Mouse (Mus musculus): Measurements from ENCODE around the gene Fmo4.

Fmo4 gene

GRCm38 (mm10) chr1:162813836-162814156 lies at the start of gene Fmo4:
Gene Fmo4, minus strand, starts transcription at chr1:162813972.
- in situ Hi-C loops (cut with MseI, MboI): no loop called here

GRCm38 (mm10) chr1:162862328-162862727 lies 48.6 kb upstream of the Fmo4 start:
- in situ Hi-C loops (cut with MseI, MboI): no loop called here

GRCm38 (mm10) chr1:162859996-162860605 lies 46.3 kb upstream of the Fmo4 start:
- in situ Hi-C loops (cut with MseI, MboI): no loop called here

GRCm38 (mm10) chr1:162859545-162859976 lies 45.8 kb upstream of the Fmo4 start:
- in situ Hi-C loops (cut with MseI, MboI): no loop called here

- in situ Hi-C loops (cut with MseI, MboI): no loop called here
Measured at GRCm38 (mm10) chr1:162858748-162859130, 45.0 kb upstream of the Fmo4 start.

- in situ Hi-C loops (cut with MseI, MboI): no loop called here
Measured at GRCm38 (mm10) chr1:162857766-162858747, 44.3 kb upstream of the Fmo4 start.

- in situ Hi-C loops (cut with MseI, MboI): no loop called here
Measured at GRCm38 (mm10) chr1:162853812-162854482, 40.2 kb upstream of the Fmo4 start.

- in situ Hi-C loops (cut with MseI, MboI): no loop called here
Measured at GRCm38 (mm10) chr1:162847554-162847953, 33.8 kb upstream of the Fmo4 start.

GRCm38 (mm10) chr1:162840211-162840610 lies 26.4 kb upstream of the Fmo4 start:
- in situ Hi-C loops (cut with MseI, MboI): no loop called here

GRCm38 (mm10) chr1:162838976-162839375 lies 25.2 kb upstream of the Fmo4 start:
- in situ Hi-C loops (cut with MseI, MboI): no loop called here

GRCm38 (mm10) chr1:162834342-162834741 lies 20.6 kb upstream of the Fmo4 start:
- in situ Hi-C loops (cut with MseI, MboI): no loop called here

- in situ Hi-C loops (cut with MseI, MboI): no loop called here
Measured at GRCm38 (mm10) chr1:162832574-162832953, 18.8 kb upstream of the Fmo4 start.

- in situ Hi-C loops (cut with MseI, MboI): no loop called here
Measured at GRCm38 (mm10) chr1:162831838-162832573, 18.2 kb upstream of the Fmo4 start.

GRCm38 (mm10) chr1:162819280-162819679 lies 5.5 kb upstream of the Fmo4 start:
- in situ Hi-C loops (cut with MseI, MboI): no loop called here

- in situ Hi-C loops (cut with MseI, MboI): no loop called here
Measured at GRCm38 (mm10) chr1:162815381-162816127, 1.8 kb upstream of the Fmo4 start.

GRCm38 (mm10) chr1:162814932-162815331 lies 1.2 kb upstream of the Fmo4 start:
- in situ Hi-C loops (cut with MseI, MboI): no loop called here

- in situ Hi-C loops (cut with MseI, MboI): no loop called here
Measured at GRCm38 (mm10) chr1:162813143-162813835, 483 bp downstream of the Fmo4 start.

GRCm38 (mm10) chr1:162808541-162808940 lies 5.2 kb downstream of the Fmo4 start:
- in situ Hi-C loops (cut with MseI, MboI): no loop called here

- in situ Hi-C loops (cut with MseI, MboI): no loop called here
Measured at GRCm38 (mm10) chr1:162807441-162807840, 6.3 kb downstream of the Fmo4 start.

- in situ Hi-C loops (cut with MseI, MboI): no loop called here
Measured at GRCm38 (mm10) chr1:162805011-162805410, 8.8 kb downstream of the Fmo4 start.
